Mouse (Mus musculus): ENCODE measurements around the gene Gabrb1. TPM values are rescaled to one million over a fixed set of nuclear protein-coding genes. Genes with fewer than 3 reads are reported as not detected.

Gabrb1 gene
- total RNA-seq, 1 experiment: 0.04 TPM

- in situ Hi-C loops (cut with MboI; ENCODE audit: low sequenced_read_pairs in 2 of 2, unreplicated experiment in 2 of 2): no loop called here
- no peak for TF ChIP-seq ZC3H11A (IDR thresholded peaks at IDR 0.05; ENCODE audit: borderline replicate concordance, low read depth, low read length)
- TF ChIP-seq CHD2 (IDR thresholded peaks at IDR 0.05; ENCODE audit: low read depth, low read length): no peak
- no peak for TF ChIP-seq HCFC1 (IDR thresholded peaks at IDR 0.05; ENCODE audit: borderline replicate concordance, insufficient read depth, low read length)
- TF ChIP-seq MAFK (IDR thresholded peaks at IDR 0.05; ENCODE audit: insufficient read depth, low read depth, low read length): no peak
- TF ChIP-seq ZNF384 (IDR thresholded peaks at IDR 0.05; ENCODE audit: low read depth, low read length): no peak
- H3K9me3 ChIP-seq (ENCODE audit: control insufficient read depth, insufficient read depth, low read depth, low read length): no peaks in the 10 kb centered on the region
- no peaks in the 10 kb centered on the region for H3K4me1 ChIP-seq (ENCODE audit: control insufficient read depth in 2 of 2, insufficient read depth in 2 of 2, low read length in 2 of 2, poor library complexity in 1 of 2)
- H3K27ac ChIP-seq (ENCODE audit: insufficient read depth, low read depth, low read length, poor library complexity, severe bottlenecking): no peak overlapping the region
- no peak for DNase-seq (ENCODE audit: low read depth, low spot score)
- H3K4me3 ChIP-seq (ENCODE audit: insufficient read depth in 1 of 2, low read depth in 1 of 2, low read length in 2 of 2, poor library complexity in 1 of 2, severe bottlenecking in 1 of 2): no peak overlapping the region
- no peaks in the 10 kb centered on the region for H3K36me3 ChIP-seq (ENCODE audit: control insufficient read depth, insufficient read depth, low read length, poor library complexity, severe bottlenecking)
- H3K9ac ChIP-seq (ENCODE audit: insufficient read depth, low read depth, low read length, poor library complexity, severe bottlenecking): no peak overlapping the region
Measured at GRCm38 (mm10) chr5:72104274-72104921, 446.5 kb downstream of the Gabrb1 start.

- no peak for TF ChIP-seq HCFC1 (IDR thresholded peaks at IDR 0.05; ENCODE audit: borderline replicate concordance, insufficient read depth, low read length)
- TF ChIP-seq ZC3H11A (IDR thresholded peaks at IDR 0.05; ENCODE audit: borderline replicate concordance, low read depth, low read length): no peak
- no peak for TF ChIP-seq CHD2 (IDR thresholded peaks at IDR 0.05; ENCODE audit: low read depth, low read length)
- TF ChIP-seq MAFK (IDR thresholded peaks at IDR 0.05; ENCODE audit: insufficient read depth, low read depth, low read length): no peak
- no peak for TF ChIP-seq ZNF384 (IDR thresholded peaks at IDR 0.05; ENCODE audit: low read depth, low read length)
- H3K36me3 ChIP-seq (ENCODE audit: control insufficient read depth, insufficient read depth, low read length, poor library complexity, severe bottlenecking): no peaks in the 10 kb centered on the region
- H3K9ac ChIP-seq (ENCODE audit: insufficient read depth, low read depth, low read length, poor library complexity, severe bottlenecking): no peak overlapping the region
- no peak overlapping the region for H3K4me3 ChIP-seq (ENCODE audit: insufficient read depth in 1 of 2, low read depth in 1 of 2, low read length in 2 of 2, poor library complexity in 1 of 2, severe bottlenecking in 1 of 2)
- in situ Hi-C loops (cut with MboI; ENCODE audit: low sequenced_read_pairs in 2 of 2, unreplicated experiment in 2 of 2): no loop called here
- no peak overlapping the region for H3K27ac ChIP-seq (ENCODE audit: insufficient read depth, low read depth, low read length, poor library complexity, severe bottlenecking)
- DNase-seq (ENCODE audit: low read depth, low spot score): no peak
- H3K4me1 ChIP-seq (ENCODE audit: control insufficient read depth in 2 of 2, insufficient read depth in 2 of 2, low read length in 2 of 2, poor library complexity in 1 of 2): no peaks in the 10 kb centered on the region
- no peaks in the 10 kb centered on the region for H3K9me3 ChIP-seq (ENCODE audit: control insufficient read depth, insufficient read depth, low read depth, low read length)
Measured at GRCm38 (mm10) chr5:72122414-72123037, 464.6 kb downstream of the Gabrb1 start.

DNA sequence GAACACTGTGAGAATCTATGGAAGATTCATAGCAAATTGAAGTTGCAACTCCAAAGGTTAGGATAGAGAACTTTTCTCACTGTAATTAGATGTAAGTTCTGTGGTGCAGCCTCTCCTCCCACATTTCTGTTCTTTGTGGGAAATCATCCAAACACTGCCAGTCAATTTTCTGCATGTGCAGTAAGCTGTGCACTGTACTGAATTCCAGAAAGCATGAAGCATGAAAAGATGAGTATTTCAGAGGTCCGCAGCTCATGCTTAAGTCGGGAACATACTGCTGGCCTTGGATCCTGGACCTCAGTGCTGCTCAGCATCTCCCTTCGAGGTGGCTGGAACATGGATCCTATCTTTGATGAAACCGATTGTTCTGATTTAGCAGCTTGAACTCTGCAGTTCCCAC is 468.8 kb downstream of the Gabrb1 start:
- in situ Hi-C loops (cut with MboI; ENCODE audit: low sequenced_read_pairs in 2 of 2, unreplicated experiment in 2 of 2): no loop called here
- no peak overlapping the region for H3K9ac ChIP-seq (ENCODE audit: insufficient read depth, low read depth, low read length, poor library complexity, severe bottlenecking)
- DNase-seq (ENCODE audit: low read depth, low spot score): no peak
- no peaks in the 10 kb centered on the region for H3K36me3 ChIP-seq (ENCODE audit: control insufficient read depth, insufficient read depth, low read length, poor library complexity, severe bottlenecking)
- no peaks in the 10 kb centered on the region for H3K4me1 ChIP-seq (ENCODE audit: control insufficient read depth in 2 of 2, insufficient read depth in 2 of 2, low read length in 2 of 2, poor library complexity in 1 of 2)
- no peaks in the 10 kb centered on the region for H3K9me3 ChIP-seq (ENCODE audit: control insufficient read depth, insufficient read depth, low read depth, low read length)
- TF ChIP-seq CHD2 (IDR thresholded peaks at IDR 0.05; ENCODE audit: low read depth, low read length) (no peak), MAFK (IDR thresholded peaks at IDR 0.05; ENCODE audit: insufficient read depth, low read depth, low read length) (no peak), ZNF384 (IDR thresholded peaks at IDR 0.05; ENCODE audit: low read depth, low read length) (no peak), HCFC1 (IDR thresholded peaks at IDR 0.05; ENCODE audit: borderline replicate concordance, insufficient read depth, low read length) (no peak), ZC3H11A (IDR thresholded peaks at IDR 0.05; ENCODE audit: borderline replicate concordance, low read depth, low read length) (no peak)
- H3K4me3 ChIP-seq (ENCODE audit: insufficient read depth in 1 of 2, low read depth in 1 of 2, low read length in 2 of 2, poor library complexity in 1 of 2, severe bottlenecking in 1 of 2): no peak overlapping the region
- no peak overlapping the region for H3K27ac ChIP-seq (ENCODE audit: insufficient read depth, low read depth, low read length, poor library complexity, severe bottlenecking)

- DNase-seq (ENCODE audit: low read depth, low spot score): peak; percentile 27
- Histone ChIP-seq H3K4me3 (ENCODE audit: insufficient read depth in 1 of 2, low read depth in 1 of 2, low read length in 2 of 2, poor library complexity in 1 of 2, severe bottlenecking in 1 of 2) (no peak overlapping the region), H3K36me3 (ENCODE audit: control insufficient read depth, insufficient read depth, low read length, poor library complexity, severe bottlenecking) (no peaks in the 10 kb centered on the region), H3K9me3 (ENCODE audit: control insufficient read depth, insufficient read depth, low read depth, low read length) (no peaks in the 10 kb centered on the region), H3K4me1 (ENCODE audit: control insufficient read depth in 2 of 2, insufficient read depth in 2 of 2, low read length in 2 of 2, poor library complexity in 1 of 2) (peaks cover 0 to 3% of the 10 kb centered on the region in 2 experiments; a peak in 2 of 4 replicates), H3K9ac (ENCODE audit: insufficient read depth, low read depth, low read length, poor library complexity, severe bottlenecking) (no peak overlapping the region), H3K27ac (ENCODE audit: insufficient read depth, low read depth, low read length, poor library complexity, severe bottlenecking) (no peak overlapping the region)
- in situ Hi-C loops (cut with MboI; ENCODE audit: low sequenced_read_pairs in 2 of 2, unreplicated experiment in 2 of 2): no loop called here
- TF ChIP-seq CHD2 (IDR thresholded peaks at IDR 0.05; ENCODE audit: low read depth, low read length) (no peak), MAFK (IDR thresholded peaks at IDR 0.05; ENCODE audit: insufficient read depth, low read depth, low read length) (no peak), ZNF384 (IDR thresholded peaks at IDR 0.05; ENCODE audit: low read depth, low read length) (0 out of 2 replicates have a peak, but pooled peaks have one; percentile 34), HCFC1 (IDR thresholded peaks at IDR 0.05; ENCODE audit: borderline replicate concordance, insufficient read depth, low read length) (no peak), ZC3H11A (IDR thresholded peaks at IDR 0.05; ENCODE audit: borderline replicate concordance, low read depth, low read length) (no peak)
Measured at GRCm38 (mm10) chr5:72133906-72134305, 476.0 kb downstream of the Gabrb1 start.

Data from ES-E14 (cell line).